Mouse (Mus musculus) heart, postnatal 14 days (tissue): ENCODE measurements around the gene Nfia. TPM values are rescaled to one million over a fixed set of nuclear protein-coding genes. Genes with fewer than 3 reads are reported as not detected.

ENCODE experiments used
- DNase-seq, 2 experiments: peaks; one replicate each; pipeline ENCODE4 v3.0.0; 2021 to 2022
- intact Hi-C: fragments of 180-260 bp; cut with DNase I; formaldehyde crosslinking; loops from one replicate; pipeline ENCODE4 v1.15.1; 2025
- total RNA-seq, 2 experiments: library from RNA; stranded (reverse); gene quantifications; 2 replicates each; pipeline ENCODE4 v1.2.3; 2021

Gene Nfia
- total RNA-seq, 2 experiments from 2014 or later: 159 to 170 TPM

DNA sequence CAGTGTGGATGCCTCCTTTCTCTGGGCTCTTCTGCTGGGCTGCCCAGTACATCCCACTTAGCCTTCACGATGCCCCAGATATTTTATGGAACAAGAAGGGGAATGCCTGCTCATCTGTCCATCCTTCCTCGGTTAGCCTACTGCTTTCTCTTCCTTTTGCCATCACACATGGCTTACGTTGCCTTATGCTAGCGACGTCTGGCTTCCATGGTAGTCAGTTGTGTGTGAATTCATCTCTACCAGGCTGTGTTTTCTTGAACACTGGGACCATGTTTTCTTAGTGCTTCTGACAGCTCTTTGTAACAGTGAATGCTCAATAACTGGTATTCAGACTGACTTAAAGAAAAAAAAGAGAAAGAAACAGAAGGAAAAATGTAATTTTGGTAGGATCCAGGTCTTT is 113.7 kb downstream of the Nfia start:
- intact Hi-C loops: no loop called here
- no peak for DNase-seq

DNA sequence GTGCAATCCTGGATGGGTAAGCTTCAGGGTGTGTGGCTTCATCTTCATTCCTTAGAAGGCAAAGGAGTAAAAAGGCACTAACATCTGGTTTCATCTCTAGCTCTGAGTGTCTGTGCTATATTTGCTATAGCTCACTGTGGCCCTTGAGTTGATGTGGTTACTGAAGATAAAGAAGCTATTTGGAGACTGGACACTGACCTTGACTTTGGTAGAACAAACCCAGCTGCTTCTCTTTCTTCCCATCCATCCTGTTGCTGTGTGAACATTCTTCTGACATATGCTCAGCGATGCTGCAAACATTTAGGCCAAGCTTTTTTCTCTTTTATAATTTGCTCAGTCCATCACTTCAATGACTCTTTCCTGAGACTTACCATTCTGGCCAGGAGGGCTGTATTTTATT is 114.7 kb downstream of the Nfia start:
- intact Hi-C loops: no loop called here
- DNase-seq: no peak

DNA sequence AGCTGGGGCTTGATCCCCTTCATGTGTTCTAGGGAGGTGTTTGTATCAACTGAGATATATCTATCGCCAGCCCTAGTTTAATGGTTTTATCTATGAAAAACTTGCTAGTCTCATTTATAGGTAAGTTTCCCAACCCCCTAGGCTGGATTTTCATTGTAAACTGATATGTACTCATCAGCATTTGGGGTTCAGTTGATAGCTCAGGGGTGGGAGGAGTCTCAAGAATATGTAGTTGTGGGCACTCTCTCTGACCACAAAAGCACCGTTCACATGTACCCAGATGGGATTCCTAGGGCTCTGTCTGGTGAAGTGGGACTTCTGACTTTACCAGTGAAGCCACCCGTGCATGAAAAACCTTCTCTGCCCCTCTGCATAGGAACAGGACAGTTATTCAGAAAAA is 118.5 kb downstream of the Nfia start:
- intact Hi-C loops: no loop called here
- no peak for DNase-seq

- intact Hi-C loops: no loop called here
- no peak for DNase-seq
Observed at GRCm38 (mm10) chr4:97891611-97892010, 119.1 kb downstream of the Nfia start.

- intact Hi-C loops: no loop called here
Observed at GRCm38 (mm10) chr4:97893915-97894884, 121.7 kb downstream of the Nfia start.

DNA sequence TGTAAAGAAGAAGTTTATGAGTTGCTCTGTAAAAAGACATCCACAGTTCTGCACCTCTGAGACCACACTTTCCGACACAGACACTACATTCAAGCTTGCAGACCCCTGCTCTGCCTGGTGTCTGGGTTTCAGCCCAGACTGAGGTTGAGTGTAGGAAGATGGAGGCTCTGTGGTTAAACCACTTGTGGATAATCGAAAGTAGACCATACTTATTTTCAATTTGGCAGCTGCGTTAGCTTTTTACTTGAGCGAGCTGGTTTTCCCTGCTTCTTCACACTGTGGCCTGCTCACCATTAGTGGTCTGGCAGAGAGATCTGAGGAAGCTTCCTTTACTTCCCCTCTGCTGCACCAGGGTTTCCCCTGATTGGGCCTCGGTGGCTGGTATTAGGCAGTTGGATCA is 123.4 kb downstream of the Nfia start:
- no peak for DNase-seq

More at GRCm38 (mm10) chr4:97893915-97894884, 121.7 kb downstream of the Nfia start:
- no peak for DNase-seq

GRCm38 (mm10) chr4:97900256-97900944 is 127.9 kb downstream of the Nfia start:
- intact Hi-C loops: no loop called here
- DNase-seq: no peak

More for the DNA sequence above, 123.4 kb downstream of the Nfia start:
- intact Hi-C loops: no loop called here

- no peak for DNase-seq
- intact Hi-C loops: loop anchor here (5.0 kb wide), 2 partner anchors 129 to 154 kb away; partner anchors contain the start of gene E130114P18Rik
Observed at GRCm38 (mm10) chr4:97905826-97906225, 133.3 kb downstream of the Nfia start.

DNA sequence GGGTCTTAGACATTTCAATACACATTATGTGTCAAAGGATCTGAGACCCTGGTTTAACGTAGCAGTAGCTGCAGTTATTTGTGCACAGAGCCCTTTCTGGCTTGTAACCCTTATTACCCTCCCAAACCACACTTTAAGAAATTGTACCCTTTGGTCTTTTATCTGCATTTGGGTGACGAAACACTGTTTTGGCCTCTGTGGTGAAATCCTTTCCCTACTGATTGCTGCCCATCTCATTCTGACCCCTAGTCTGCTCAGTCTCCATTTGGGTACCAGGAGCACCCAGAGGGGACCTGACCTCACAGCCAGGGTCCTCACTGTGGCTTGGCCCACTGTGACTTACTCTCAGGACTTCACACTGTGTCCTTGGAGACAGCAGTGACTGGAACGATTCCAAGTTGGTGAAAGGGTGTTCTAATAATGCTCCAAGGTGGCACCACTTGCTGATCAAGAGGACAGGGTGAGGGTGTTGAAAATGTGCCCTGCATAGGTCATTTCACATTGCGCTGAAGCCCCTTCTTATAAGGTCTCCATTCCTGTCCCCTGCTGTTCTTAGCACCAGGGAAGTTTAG is 136.1 kb downstream of the Nfia start:
- DNase-seq: peak in 1 of 2 experiments; percentile 72

DNA sequence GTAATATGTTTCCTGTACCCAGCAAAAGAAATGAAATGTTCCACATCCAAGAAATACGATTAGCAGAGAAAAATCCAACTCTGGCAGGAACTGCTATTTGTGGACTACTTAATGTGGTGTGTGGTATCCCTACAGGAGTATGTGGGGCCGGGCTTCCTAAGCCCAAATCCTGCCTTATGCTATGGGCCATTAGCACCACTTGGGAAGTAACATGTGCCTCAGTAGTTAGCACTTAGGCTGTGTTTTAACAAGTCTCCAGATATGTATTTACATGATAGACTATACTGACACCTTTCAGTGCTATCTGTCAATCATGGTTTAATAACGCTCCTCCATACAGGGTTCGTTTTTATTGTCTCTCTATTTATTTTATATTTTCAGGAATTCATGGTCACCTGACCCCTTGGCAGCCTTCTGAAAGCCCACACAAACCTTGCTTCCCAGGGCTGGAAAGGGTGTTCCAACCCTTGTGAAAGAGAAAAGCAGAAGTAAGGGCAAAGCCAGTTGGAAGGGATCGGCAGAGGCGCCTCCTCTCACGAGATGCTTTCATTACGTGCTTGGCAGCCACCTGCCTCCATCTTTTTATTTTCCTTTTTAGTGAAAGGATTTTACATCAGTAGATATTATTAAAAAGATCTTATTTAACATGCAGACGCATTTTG is 137.7 kb downstream of the Nfia start:
- intact Hi-C loops: no loop called here
- DNase-seq: no peak

More for the DNA sequence above, 136.1 kb downstream of the Nfia start:
- intact Hi-C loops: loop anchor here (5.0 kb wide), 2 partner anchors 131 to 156 kb away; partner anchors contain the start of gene E130114P18Rik

- intact Hi-C loops: no loop called here
- no peak for DNase-seq
Observed at GRCm38 (mm10) chr4:97910777-97911580, 138.4 kb downstream of the Nfia start.

DNA sequence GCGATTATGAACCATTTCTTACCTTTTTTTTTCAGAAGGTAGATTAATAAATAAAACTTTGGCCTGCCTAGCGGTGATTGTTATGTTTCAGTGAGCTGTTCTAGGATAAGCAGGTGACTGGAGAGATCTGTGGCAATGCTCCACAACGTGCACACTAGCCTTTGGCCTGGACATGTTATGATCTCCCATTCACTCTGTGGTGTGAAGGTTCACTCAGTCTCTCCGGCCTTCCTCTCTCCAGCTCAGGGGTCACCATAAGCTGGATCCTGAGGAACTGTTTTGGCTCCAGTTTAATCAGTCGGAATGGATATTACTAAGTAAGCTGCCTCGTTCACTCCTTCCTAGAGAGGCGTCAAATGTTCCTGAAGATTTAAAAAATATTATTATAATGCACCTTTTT is 139.2 kb downstream of the Nfia start:
- DNase-seq: no peak
- intact Hi-C loops: no loop called here

- intact Hi-C loops: no loop called here
- DNase-seq: no peak
Observed at GRCm38 (mm10) chr4:97912155-97912554, 139.6 kb downstream of the Nfia start.

DNA sequence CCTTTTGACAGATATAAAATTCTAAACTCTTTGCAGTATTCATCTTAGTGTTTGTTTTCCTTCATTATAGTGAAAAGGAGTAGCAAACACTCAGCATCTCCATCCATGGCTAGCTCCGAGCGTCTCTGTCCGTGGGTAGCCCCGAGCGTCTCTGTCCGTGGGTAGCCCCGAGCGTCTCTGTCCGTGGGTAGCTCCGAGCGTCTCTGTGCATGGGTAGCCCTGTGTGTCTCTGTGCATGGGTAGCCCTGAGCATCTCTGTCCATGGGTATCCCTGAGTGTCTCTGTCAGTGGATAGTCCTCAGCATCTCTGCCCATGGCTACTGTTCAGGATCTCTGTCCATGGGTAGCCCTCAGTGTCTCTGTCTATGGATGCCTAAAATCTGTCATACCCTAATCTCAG is 140.0 kb downstream of the Nfia start:
- intact Hi-C loops: no loop called here
- no peak for DNase-seq

DNA sequence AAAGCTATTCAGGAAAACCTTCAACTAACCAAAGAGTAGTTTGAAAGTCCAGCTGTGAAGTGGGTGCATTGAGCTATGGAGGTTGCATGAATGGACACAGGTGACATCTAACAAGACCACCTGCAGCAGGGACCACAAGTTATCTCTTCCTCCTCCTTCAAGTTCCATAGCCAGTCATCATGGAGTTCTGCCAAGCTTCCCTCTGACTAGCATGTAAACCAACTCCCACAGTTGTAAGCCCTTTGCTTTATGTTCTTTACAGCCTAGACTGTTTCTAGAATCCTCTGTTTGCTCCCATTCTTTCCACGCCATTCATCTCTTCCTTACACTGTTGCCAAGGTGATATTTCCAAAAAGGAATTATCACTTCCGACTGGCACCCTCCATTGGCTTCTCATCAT is 141.8 kb downstream of the Nfia start:
- intact Hi-C loops: loop anchor here (2.0 kb wide), 1 partner anchor 42 kb away; no protein-coding TSS in a partner anchor

GRCm38 (mm10) chr4:97914761-97915160 is 142.2 kb downstream of the Nfia start:
- no peak for DNase-seq
- intact Hi-C loops: loop anchor here (2.0 kb wide), 1 partner anchor 42 kb away; no protein-coding TSS in a partner anchor

More for the DNA sequence above, 141.8 kb downstream of the Nfia start:
- no peak for DNase-seq

GRCm38 (mm10) chr4:97917568-97917967 is 145.0 kb downstream of the Nfia start:
- DNase-seq: no peak
- intact Hi-C loops: no loop called here

DNA sequence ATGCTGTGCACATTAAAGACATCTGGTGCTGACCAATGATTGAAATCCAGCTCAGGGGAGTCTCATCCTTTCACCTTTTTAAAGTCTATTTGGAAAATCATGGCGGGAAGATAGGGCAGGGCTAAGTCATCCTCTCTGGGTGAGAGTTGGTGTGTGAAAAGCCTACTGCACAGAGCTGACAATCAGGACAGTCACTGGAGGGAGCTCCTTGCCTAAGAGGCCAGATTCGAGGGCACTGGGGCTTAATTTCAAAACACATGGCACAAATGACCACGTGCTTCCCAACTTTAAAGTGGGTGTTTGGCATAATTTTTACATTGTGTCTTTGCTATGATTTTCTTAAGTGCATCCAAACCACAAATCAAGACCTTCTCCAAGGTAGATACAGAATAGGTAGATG is 146.1 kb downstream of the Nfia start:
- intact Hi-C loops: no loop called here
- no peak for DNase-seq

GRCm38 (mm10) chr4:97919773-97920172 is 147.2 kb downstream of the Nfia start:
- intact Hi-C loops: loop anchor here (5.0 kb wide), 2 partner anchors 142 to 188 kb away; partner anchors contain the start of gene E130114P18Rik
- DNase-seq: no peak
